ENCODE assay signal across 17 mouse cellular contexts in genomic region chr12:17469869-17470268, GRCm38 (mm10).
DNase-seq lines count a peak whose midpoint lies in the region; ATAC-seq and TF ChIP-seq lines count a peak whose summit lies in the region.
"Had no signal": no experiment of that assay in that cellular context is flagged by ENCODE, and none has a peak within 500 bp of the region (broad histone marks: within the 10 kb centered on the region; RNA-seq: fewer than 3 reads in every experiment).

No protein-coding gene starts in this region.

- H3K9me3 ChIP-seq in intestine, postnatal 0 days (ENCODE audit: control insufficient read depth): no peaks in the 10 kb centered on the region
- H3K9me3 ChIP-seq: forebrain, embryonic 15.5 days; neural tube, embryonic 13.5 days had no signal

- no peak for TF ChIP-seq CTCF in intestine, postnatal 0 days (IDR thresholded peaks at IDR 0.05; ENCODE audit: low read depth)

- ATAC-seq in intestine, postnatal 0 days: peak; percentile 57
- no peak for ATAC-seq in erythroblast, adult 5-6 weeks (replicated peaks; ENCODE audit: low FRiP score, poor library complexity, severe bottlenecking)
- ATAC-seq: activated CD4-positive, CD25-positive, alpha-beta regulatory T cell, adult 4 months; forebrain, embryonic 15.5 days; Patski had no signal

- WGBS in intestine, postnatal 0 days: 38% methylated on average over 7 of the region's 7 CpGs

- DNase-seq in kidney, adult 8-10 months: peak; percentile 34 to 51
- no peak for DNase-seq in kidney, adult 18-20 months
- peak; percentile 16 to 56 for DNase-seq in kidney, postnatal 25 days
- DNase-seq in yolk sac, embryonic 10.5 days (ENCODE audit: low spot score): peak; percentile 76
- no peak for DNase-seq in thymus, adult 18-20 months
- DNase-seq: adrenal gland, postnatal 14 days; cerebellum, adult 18-20 months; cerebellum, postnatal 36 days; lung, postnatal 14 days; right cerebral cortex, postnatal 25 days had no signal

- H3K36me3 ChIP-seq in intestine, postnatal 0 days (ENCODE audit: control insufficient read depth, insufficient read depth): no peaks in the 10 kb centered on the region
- H3K36me3 ChIP-seq: forebrain, embryonic 15.5 days; neural tube, embryonic 13.5 days had no signal

- no peak overlapping the region for H3K27ac ChIP-seq in intestine, postnatal 0 days (ENCODE audit: low read depth, low read length)
- H3K27ac ChIP-seq: forebrain, embryonic 15.5 days; neural tube, embryonic 13.5 days; stomach, postnatal 0 days had no signal

- no peak overlapping the region for H3K9ac ChIP-seq in intestine, postnatal 0 days (ENCODE audit: low read depth, low read length)
- H3K9ac ChIP-seq: forebrain, embryonic 15.5 days; neural tube, embryonic 13.5 days had no signal

- no peak overlapping the region for H3K4me2 ChIP-seq in intestine, postnatal 0 days (replicated peaks; ENCODE audit: low read depth)
- H3K4me2 ChIP-seq: forebrain, embryonic 15.5 days; neural tube, embryonic 13.5 days had no signal

- 0 out of 2 replicates have a peak, but pooled peaks cover 4% of the 10 kb centered on the region for H3K4me1 ChIP-seq in intestine, postnatal 0 days (replicated peaks; ENCODE audit: control insufficient read depth, insufficient read depth, low read length)
- H3K4me1 ChIP-seq: forebrain, embryonic 15.5 days; neural tube, embryonic 13.5 days had no signal

- H3K4me3 ChIP-seq in intestine, postnatal 0 days (ENCODE audit: low read depth, low read length): no peak overlapping the region
- H3K4me3 ChIP-seq: forebrain, embryonic 15.5 days; neural tube, embryonic 13.5 days had no signal

- H3K27me3 ChIP-seq in intestine, postnatal 0 days (replicated peaks; ENCODE audit: control insufficient read depth, insufficient read depth, low read length): no peaks in the 10 kb centered on the region
- H3K27me3 ChIP-seq: forebrain, embryonic 15.5 days; neural tube, embryonic 13.5 days; Patski had no signal

Comparison
In these comparisons a context has a peak if more than half of its experiments do, and no peak if none do; other contexts are left out.
1. DNase-seq: peak in kidney, adult 8-10 months (2 of 2), kidney, postnatal 25 days (2 of 2) and yolk sac, embryonic 10.5 days (single experiment); none in kidney, adult 18-20 months (single experiment) and thymus, adult 18-20 months (0 of 2).